ENCODE assay signal across 13 mouse cellular contexts in genomic region chr6:28737601-28738000, GRCm38 (mm10).
"Had no signal": no experiment of that assay in that cellular context is flagged by ENCODE, and none has a peak within 500 bp of the region (broad histone marks: within the 10 kb centered on the region; RNA-seq: fewer than 3 reads in every experiment).

No protein-coding gene starts in this region.

- H3K4me1 ChIP-seq: kidney, embryonic 15.5 days; limb, embryonic 13.5 days; midbrain, embryonic 13.5 days; neural tube, embryonic 15.5 days had no signal

- DNase-seq: kidney, adult 2 months; kidney, postnatal 14 days; left cerebral cortex, postnatal 4 days; thymus, adult 2 months; thymus, postnatal 36 days had no signal

- ATAC-seq: intestine, embryonic 16.5 days; midbrain, embryonic 13.5 days had no signal

- H3K27ac ChIP-seq: kidney, embryonic 15.5 days; limb, embryonic 13.5 days; liver, embryonic 15.5 days; midbrain, embryonic 13.5 days; neural tube, embryonic 15.5 days; stomach, postnatal 0 days had no signal

- H3K36me3 ChIP-seq: kidney, embryonic 15.5 days; limb, embryonic 13.5 days; liver, embryonic 15.5 days; midbrain, embryonic 13.5 days; neural tube, embryonic 15.5 days had no signal

- H3K9ac ChIP-seq: kidney, embryonic 15.5 days; limb, embryonic 13.5 days; liver, embryonic 15.5 days; midbrain, embryonic 13.5 days; neural tube, embryonic 15.5 days had no signal

- H3K4me3 ChIP-seq: kidney, embryonic 15.5 days; limb, embryonic 13.5 days; liver, embryonic 15.5 days; midbrain, embryonic 13.5 days; myocyte; neural tube, embryonic 15.5 days had no signal

- H3K9me3 ChIP-seq: kidney, embryonic 15.5 days; limb, embryonic 13.5 days; liver, embryonic 15.5 days; midbrain, embryonic 13.5 days; neural tube, embryonic 15.5 days had no signal

- H3K27me3 ChIP-seq: kidney, embryonic 15.5 days; limb, embryonic 13.5 days; liver, embryonic 15.5 days; midbrain, embryonic 13.5 days; neural tube, embryonic 15.5 days had no signal

- H3K4me2 ChIP-seq: kidney, embryonic 15.5 days; limb, embryonic 13.5 days; liver, embryonic 15.5 days; midbrain, embryonic 13.5 days; neural tube, embryonic 15.5 days had no signal
